Mouse (Mus musculus) liver, embryonic 12.5 days (tissue): ENCODE measurements at regions not wholly inside any gene's neighbourhood (a gene's known extent, or its start where the extent isn't known, plus 50 kb on each side); places are given as distances from the start of the nearest gene placed in this dataset.
A peak's percentile ranks its signal among the peaks of the same experiment; 100 is the strongest.

Source experiments
- ATAC-seq: fragments of 200-750 bp; cut with Nextera tagmentation; 2 replicates; pipeline ENCODE4 v1.8.0; 2017; ENCODE audit warnings: moderate number of reproducible peaks, mild to moderate bottlenecking, moderate library complexity
- H3K27ac ChIP-seq: fragments of 300-500 bp; sonication (generic); 2 replicates; pipeline ENCODE4 v1.5.1; 2016; ENCODE audit warnings: mild to moderate bottlenecking
- H3K27me3 ChIP-seq: fragments of 300-500 bp; sonication (generic); replicated peaks from 2 replicates; pipeline ENCODE4 v1.6.1; 2016; ENCODE audit warnings: mild to moderate bottlenecking, moderate library complexity
- H3K36me3 ChIP-seq: fragments of 300-500 bp; sonication (generic); 2 replicates; pipeline ENCODE4 v1.6.1; 2016; ENCODE audit warnings: mild to moderate bottlenecking, moderate library complexity
- H3K4me1 ChIP-seq: fragments of 300-500 bp; sonication (generic); 2 replicates; pipeline ENCODE4 v1.6.1; 2016
- H3K4me2 ChIP-seq: fragments of 300-500 bp; sonication (generic); 2 replicates; pipeline ENCODE4 v1.6.1; 2016; ENCODE audit warnings: mild to moderate bottlenecking, moderate library complexity
- H3K4me3 ChIP-seq: fragments of 300-500 bp; sonication (generic); 2 replicates; pipeline ENCODE4 v1.5.1; 2016; ENCODE audit warnings: mild to moderate bottlenecking, moderate library complexity
- H3K9ac ChIP-seq: fragments of 300-500 bp; sonication (generic); 2 replicates; pipeline ENCODE4 v1.6.1; 2016; ENCODE audit warnings: mild to moderate bottlenecking, moderate library complexity
- H3K9me3 ChIP-seq: fragments of 300-500 bp; sonication (generic); replicated peaks from 2 replicates; pipeline ENCODE4 v1.6.1; 2016; ENCODE audit warnings: mild to moderate bottlenecking, moderate library complexity
- WGBS: fragments of 180-500 bp; shearing (Covaris S2); methylation state at CpG from one replicate; pipeline ENCODE4 v1.1.7; 2016; ENCODE audit not compliant: insufficient replicate concordance; 5-methylcytosine and 5-hydroxymethylcytosine counted together

DNA sequence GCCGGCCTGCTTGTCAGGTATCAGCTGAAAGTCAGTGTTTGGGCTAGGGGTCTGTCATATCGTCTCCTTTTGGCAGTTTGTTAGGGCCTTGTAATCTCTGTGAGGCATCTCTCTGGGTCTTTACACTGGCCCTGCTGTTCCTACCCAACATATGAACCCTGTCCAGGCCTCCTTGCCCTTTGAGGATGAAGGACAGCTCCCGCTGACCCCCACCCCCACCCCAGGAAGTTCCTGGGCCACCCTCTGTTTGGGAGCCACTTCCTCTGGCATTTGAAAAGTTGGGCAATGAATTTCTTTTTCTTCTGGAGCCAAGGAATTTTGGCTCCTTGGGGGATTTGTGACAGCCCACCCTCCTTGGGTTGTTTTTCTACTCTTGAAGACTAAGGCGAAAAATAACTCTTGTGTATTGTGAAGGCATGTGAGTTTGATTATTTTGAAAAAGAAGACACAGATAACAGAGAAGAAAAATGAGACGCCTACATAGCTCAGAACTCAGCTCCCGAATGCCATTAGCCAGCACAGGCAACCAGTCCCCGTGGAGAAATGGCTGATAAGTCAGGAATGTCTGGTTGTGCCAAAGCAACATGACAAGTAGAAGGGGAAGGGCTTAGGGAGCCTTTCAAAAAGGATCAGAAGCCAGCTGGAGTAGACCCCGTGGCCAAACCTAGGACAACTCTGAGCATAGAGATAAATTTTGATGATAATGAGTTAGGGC is 249.5 kb downstream of the Gm49356 start:
- Histone ChIP-seq H3K9me3 (no peaks in the 10 kb centered on the region), H3K27me3 (no peaks in the 10 kb centered on the region), H3K9ac (no peak overlapping the region), H3K4me3 (no peak overlapping the region), H3K36me3 (no peaks in the 10 kb centered on the region), H3K27ac (no peak overlapping the region), H3K4me1 (no peaks in the 10 kb centered on the region), H3K4me2 (no peak overlapping the region)
- no peak for ATAC-seq
- WGBS, result 44% methylated on average over 8 of the region's 8 CpGs

DNA sequence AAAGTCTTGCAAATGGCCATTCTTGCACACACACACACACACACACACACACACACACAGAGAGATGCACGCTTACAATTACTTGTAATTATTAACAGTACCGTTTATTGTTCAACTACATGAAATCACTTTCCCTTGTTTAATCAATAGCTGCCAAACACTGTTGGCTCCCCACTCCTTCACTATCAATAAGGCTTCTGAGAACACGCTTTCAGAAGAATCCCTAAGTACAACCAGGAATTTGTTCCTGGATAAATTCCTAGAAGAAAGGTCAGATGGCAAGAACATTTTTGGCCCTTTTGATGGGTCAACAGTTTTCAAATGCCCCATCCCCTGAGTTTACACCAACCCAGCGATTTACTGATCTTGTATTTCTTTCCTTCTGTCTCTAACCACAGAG is 252.5 kb downstream of the Gm49356 start:
- no peaks in the 10 kb centered on the region for H3K27me3 ChIP-seq
- no peak for ATAC-seq
- no peak overlapping the region for H3K27ac ChIP-seq
- 64% methylated on average over 4 of the region's 4 CpGs for WGBS
- no peaks in the 10 kb centered on the region for H3K36me3 ChIP-seq
- H3K4me1 ChIP-seq, result peaks cover 11% of the 10 kb centered on the region
- no peak overlapping the region for H3K4me2 ChIP-seq
- H3K4me3 ChIP-seq, result no peak overlapping the region
- H3K9ac ChIP-seq, result no peak overlapping the region
- no peaks in the 10 kb centered on the region for H3K9me3 ChIP-seq

DNA sequence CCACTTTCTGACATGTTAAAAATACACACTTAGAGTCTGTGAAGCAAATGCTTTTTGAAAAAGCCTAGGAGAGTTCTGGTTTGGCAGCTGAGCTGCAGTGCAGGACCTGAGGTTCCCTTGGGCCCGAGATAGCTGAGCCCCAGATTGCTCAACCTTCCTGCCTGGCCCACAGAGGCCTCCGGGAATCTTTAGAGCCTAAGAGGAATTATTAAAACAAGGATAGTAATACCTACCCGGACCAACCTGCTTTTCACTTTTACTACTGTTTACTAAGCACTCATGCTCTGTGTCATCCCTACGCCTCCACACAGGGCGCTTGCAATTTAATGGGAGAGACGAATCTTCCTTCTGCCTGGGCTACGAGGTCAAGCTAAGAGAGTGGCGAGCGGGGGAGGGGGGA is 253.4 kb downstream of the Gm49356 start:
- H3K36me3 ChIP-seq, result no peaks in the 10 kb centered on the region
- ATAC-seq, result no peak
- no peak overlapping the region for H3K9ac ChIP-seq
- no peak overlapping the region for H3K4me2 ChIP-seq
- 60% methylated on average over 9 of the region's 9 CpGs for WGBS
- H3K27ac ChIP-seq, result no peak overlapping the region
- no peaks in the 10 kb centered on the region for H3K27me3 ChIP-seq
- no peak overlapping the region for H3K4me3 ChIP-seq
- H3K9me3 ChIP-seq, result no peaks in the 10 kb centered on the region
- peaks cover 13% of the 10 kb centered on the region for H3K4me1 ChIP-seq

DNA sequence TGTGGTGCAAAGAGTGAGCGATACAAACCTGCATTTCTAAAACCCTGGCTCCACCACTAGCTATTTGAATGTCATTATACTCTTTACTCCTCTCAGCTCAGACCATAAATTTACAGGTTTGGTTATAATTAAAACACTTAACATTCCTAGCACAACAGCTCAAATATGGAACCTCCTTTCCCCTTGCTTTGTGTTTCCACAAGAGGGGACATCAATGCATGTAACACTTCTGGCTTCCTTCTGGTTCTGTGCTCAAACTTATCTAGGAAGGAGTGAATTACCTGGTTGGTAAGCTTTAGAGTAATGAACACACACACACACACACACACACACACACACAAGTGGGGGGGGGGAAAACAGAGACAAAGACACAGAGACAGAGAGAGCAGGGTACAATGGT is 254.8 kb downstream of the Gm49356 start:
- ATAC-seq, result no peak
- Histone ChIP-seq H3K4me1 (peaks cover 22% of the 10 kb centered on the region), H3K27me3 (no peaks in the 10 kb centered on the region), H3K4me3 (no peak overlapping the region), H3K9me3 (no peaks in the 10 kb centered on the region), H3K9ac (no peak overlapping the region), H3K36me3 (no peaks in the 10 kb centered on the region), H3K27ac (no peak overlapping the region), H3K4me2 (no peak overlapping the region)
- WGBS, result 88% methylated on average over 1 of the region's 1 CpGs

DNA sequence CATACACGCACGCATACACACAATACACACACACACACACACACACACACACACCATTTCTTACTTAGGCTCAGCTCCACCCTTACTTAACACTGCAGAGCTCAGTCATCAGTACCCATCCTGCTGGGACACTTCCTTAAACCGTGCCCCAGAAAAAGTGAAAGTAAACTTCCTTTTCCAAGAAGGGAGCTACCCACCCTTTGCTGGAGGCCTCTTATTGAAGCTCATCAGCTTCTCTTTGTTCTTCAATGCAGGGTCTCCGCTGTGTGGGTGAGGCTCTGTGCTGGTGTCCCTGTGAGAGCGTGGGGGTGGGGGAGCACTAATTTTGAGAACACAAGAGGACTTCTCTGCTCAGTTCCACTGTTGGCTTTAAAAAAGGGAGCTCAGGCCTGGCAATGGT is 256.6 kb downstream of the Gm49356 start:
- Histone ChIP-seq H3K36me3 (no peaks in the 10 kb centered on the region), H3K4me3 (no peak overlapping the region), H3K27me3 (no peaks in the 10 kb centered on the region), H3K9me3 (no peaks in the 10 kb centered on the region), H3K9ac (peak overlapping the region; percentile 52; the same call in 1 of the 2 replicates), H3K4me2 (peak overlapping the region; percentile 41; the same call in 1 of the 2 replicates), H3K27ac (peak overlapping the region; percentile 30; the same call in 1 of the 2 replicates), H3K4me1 (peaks cover 25% of the 10 kb centered on the region)
- 0 out of 2 replicates have a peak, but pooled peaks have one; percentile 37 for ATAC-seq
- WGBS, result 45% methylated on average over 5 of the region's 5 CpGs

DNA sequence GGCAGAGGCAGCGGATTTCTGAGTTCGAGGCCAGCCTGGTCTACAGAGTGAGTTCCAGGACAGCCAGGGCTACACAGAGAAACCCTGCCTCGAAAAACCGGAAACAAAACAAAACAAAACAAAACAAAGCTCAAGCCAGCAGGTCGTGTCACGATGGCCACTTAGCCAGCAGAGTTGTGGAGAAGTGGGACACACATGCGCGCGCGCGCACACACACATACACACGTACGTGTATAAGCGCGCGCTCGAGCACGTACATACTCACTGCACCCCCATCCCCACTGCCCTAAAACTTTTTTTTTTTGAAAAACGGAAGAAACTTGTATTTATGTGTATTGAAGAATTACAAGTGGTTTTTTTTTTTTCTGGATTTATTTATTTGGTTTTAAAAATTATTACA is 257.0 kb downstream of the Gm49356 start:
- H3K9me3 ChIP-seq, result no peaks in the 10 kb centered on the region
- peak overlapping the region; percentile 41; the same call in 1 of the 2 replicates for H3K4me2 ChIP-seq
- no peaks in the 10 kb centered on the region for H3K27me3 ChIP-seq
- no peak overlapping the region for H3K4me3 ChIP-seq
- peaks cover 25% of the 10 kb centered on the region for H3K4me1 ChIP-seq
- no peaks in the 10 kb centered on the region for H3K36me3 ChIP-seq
- 73% methylated on average over 19 of the region's 19 CpGs for WGBS
- no peak for ATAC-seq
- peak overlapping the region; percentile 30; the same call in 1 of the 2 replicates for H3K27ac ChIP-seq
- peak overlapping the region; percentile 52; the same call in 1 of the 2 replicates for H3K9ac ChIP-seq

DNA sequence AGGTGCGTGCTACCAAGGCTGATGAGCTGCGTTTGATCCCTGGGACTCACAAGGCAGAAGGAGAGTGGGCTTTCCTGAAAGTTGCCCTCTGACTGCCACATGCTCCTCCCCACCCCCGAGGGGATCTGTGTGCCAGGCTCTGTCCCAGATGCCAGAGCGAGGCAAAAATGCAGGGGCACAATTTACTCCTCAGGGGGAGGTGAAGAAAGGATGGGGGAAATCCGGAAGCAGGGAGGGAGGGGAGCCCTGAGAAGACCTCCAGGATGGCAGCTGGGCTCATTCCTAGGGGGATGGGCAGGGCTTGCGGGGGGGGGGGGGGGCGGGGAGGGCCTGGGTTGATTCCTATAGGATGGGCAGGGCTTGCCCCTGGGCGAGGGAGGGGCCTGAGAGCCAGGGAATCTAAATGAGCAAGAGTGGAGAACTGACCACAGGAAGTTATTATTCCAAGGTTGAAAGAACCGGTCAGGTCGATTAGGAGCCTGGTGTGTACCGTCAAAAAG is 257.5 kb downstream of the Gm49356 start:
- no peak for ATAC-seq

DNA sequence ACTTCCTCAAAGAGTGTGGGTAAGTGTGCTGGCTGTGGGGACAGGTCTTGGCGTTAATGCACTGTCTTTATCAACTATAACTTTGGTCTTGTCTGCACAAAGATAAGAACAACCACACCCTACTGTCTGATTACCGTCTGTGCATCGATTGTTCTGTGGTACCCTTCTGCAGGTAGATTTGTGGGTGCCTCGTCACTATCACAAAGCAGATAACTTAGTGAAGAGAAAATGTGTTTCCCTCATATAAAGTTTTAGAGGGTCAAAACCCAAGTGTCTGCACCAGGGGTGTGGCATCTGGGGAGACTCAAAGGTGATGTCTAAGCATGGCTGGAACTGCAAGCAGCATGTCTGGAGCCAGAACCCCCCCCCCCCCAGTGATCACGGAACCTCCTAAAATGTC is 259.4 kb downstream of the Gm49356 start:
- peaks cover 25% of the 10 kb centered on the region for H3K4me1 ChIP-seq
- H3K4me3 ChIP-seq, result no peak overlapping the region
- WGBS, result 31% methylated on average over 5 of the region's 5 CpGs
- no peaks in the 10 kb centered on the region for H3K36me3 ChIP-seq
- no peak overlapping the region for H3K9ac ChIP-seq
- no peaks in the 10 kb centered on the region for H3K27me3 ChIP-seq
- no peaks in the 10 kb centered on the region for H3K9me3 ChIP-seq
- H3K4me2 ChIP-seq, result no peak overlapping the region
- peak; percentile 18; the same call in 1 of the 2 replicates for ATAC-seq
- H3K27ac ChIP-seq, result no peak overlapping the region

More for the DNA sequence above, 257.5 kb downstream of the Gm49356 start:
- no peak overlapping the region for H3K4me3 ChIP-seq
- no peaks in the 10 kb centered on the region for H3K36me3 ChIP-seq
- H3K4me1 ChIP-seq, result peaks cover 25% of the 10 kb centered on the region
- H3K9ac ChIP-seq, result no peak overlapping the region
- no peaks in the 10 kb centered on the region for H3K9me3 ChIP-seq
- no peak overlapping the region for H3K27ac ChIP-seq
- no peaks in the 10 kb centered on the region for H3K27me3 ChIP-seq
- WGBS, result 47% methylated on average over 9 of the region's 11 CpGs
- H3K4me2 ChIP-seq, result no peak overlapping the region

DNA sequence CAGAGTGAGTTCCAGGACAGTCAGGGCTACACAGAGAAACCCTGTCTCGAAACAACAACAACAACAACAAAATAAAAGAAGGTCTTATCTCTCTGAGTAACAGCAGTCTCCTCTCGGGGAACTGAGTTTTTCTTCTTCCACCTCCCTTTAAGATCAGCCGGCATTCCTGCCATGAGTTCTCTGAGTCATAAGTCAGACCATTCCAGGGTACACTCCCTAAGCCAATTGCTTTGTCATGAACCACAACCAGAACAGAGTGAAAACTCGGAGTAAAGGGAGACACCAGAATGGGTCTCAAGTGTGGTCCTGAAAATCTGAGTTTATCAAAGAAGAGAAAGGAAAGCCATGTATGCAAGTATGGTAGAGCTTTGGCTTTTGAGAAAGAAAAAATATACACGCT is 262.4 kb downstream of the Gm49356 start:
- Histone ChIP-seq H3K36me3 (no peaks in the 10 kb centered on the region), H3K9me3 (no peaks in the 10 kb centered on the region), H3K4me1 (peaks cover 15% of the 10 kb centered on the region; the same call in 1 of the 2 replicates), H3K4me3 (no peak overlapping the region), H3K4me2 (no peak overlapping the region), H3K27me3 (0 out of 2 replicates have a peak, but pooled peaks cover 12% of the 10 kb centered on the region), H3K27ac (no peak overlapping the region), H3K9ac (no peak overlapping the region)
- WGBS, result 70% methylated on average over 5 of the region's 5 CpGs
- no peak for ATAC-seq

DNA sequence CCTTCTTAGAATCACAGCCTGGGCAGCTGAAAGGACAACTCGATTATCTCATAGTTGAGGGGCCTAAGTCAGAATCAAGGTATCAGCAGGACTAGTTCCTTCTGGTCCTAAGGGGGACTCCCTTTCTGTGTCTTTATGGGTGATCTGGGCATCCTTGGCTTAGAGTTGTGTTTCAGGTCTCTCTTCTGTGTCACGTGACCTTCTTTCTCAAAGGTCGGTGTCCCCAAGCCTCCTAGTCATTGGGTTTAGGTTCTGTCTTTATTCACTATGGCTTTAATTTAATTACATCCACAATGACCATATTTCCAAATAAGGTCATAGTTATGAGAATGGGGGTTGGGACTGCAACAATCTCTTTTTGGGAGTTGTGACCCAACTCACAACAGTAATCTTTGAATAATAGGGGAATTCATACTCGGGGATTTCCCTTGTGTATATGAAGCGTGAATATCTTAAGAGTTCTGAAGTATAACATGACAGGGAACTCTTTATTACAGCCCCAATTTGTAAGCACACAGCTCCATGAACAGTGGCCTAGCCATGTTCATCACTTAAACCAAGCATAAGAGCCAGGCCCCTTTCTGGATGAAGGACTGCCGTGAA is 263.8 kb downstream of the Gm49356 start:
- no peaks in the 10 kb centered on the region for H3K36me3 ChIP-seq
- no peaks in the 10 kb centered on the region for H3K9me3 ChIP-seq
- H3K27me3 ChIP-seq, result 0 out of 2 replicates have a peak, but pooled peaks cover 12% of the 10 kb centered on the region
- no peak overlapping the region for H3K9ac ChIP-seq
- H3K4me2 ChIP-seq, result no peak overlapping the region
- 75% methylated on average over 6 of the region's 6 CpGs for WGBS
- no peak overlapping the region for H3K27ac ChIP-seq
- peaks cover 12% of the 10 kb centered on the region; the same call in 1 of the 2 replicates for H3K4me1 ChIP-seq
- no peak for ATAC-seq
- no peak overlapping the region for H3K4me3 ChIP-seq

DNA sequence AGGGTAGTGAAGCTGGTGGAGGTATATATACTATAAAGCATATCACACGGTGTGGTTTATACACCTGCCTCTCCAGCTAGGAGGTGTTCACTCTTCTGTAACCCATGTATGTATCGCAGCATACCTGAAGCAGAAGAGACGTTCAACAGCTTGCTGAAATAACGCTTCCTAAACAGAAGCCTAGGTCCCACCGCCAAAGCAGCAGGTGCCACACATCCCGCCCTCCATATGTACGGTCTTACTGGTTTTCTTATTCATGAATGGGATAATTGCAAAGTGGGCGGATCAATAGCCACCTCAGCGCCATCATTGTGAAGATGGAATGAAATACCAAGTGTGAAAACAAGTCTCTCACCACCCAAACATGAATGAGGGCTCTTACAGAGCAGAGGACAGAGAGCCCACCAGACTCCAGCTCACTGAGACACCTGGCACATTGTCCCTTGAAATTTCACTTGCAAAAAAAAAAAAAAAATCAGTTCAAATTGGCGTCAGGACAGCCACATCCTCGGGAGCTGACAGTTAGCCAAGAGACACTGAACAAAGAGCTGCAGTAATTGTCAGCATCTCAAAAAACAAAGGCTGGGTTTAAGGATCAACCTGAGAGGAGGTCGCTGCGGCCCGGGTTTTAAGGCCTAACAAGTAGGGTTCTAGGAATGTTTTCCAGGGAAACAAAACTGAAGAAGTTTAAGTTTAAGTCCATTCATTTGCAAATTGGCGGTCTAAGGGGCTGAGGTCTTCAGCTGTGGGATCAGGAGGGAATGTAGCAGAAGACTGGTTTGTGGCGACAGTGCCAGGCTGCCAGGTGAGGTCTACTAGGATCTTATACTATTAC is 264.5 kb downstream of the Gm49356 start:
- no peak overlapping the region for H3K9ac ChIP-seq
- H3K4me1 ChIP-seq, result peaks cover 6% of the 10 kb centered on the region; the same call in 1 of the 2 replicates
- WGBS, result 69% methylated on average over 16 of the region's 16 CpGs
- H3K4me3 ChIP-seq, result no peak overlapping the region
- no peak overlapping the region for H3K27ac ChIP-seq
- 0 out of 2 replicates have a peak, but pooled peaks cover 12% of the 10 kb centered on the region for H3K27me3 ChIP-seq
- H3K36me3 ChIP-seq, result no peaks in the 10 kb centered on the region
- no peaks in the 10 kb centered on the region for H3K9me3 ChIP-seq
- ATAC-seq, result no peak
- H3K4me2 ChIP-seq, result no peak overlapping the region
